Mouse (Mus musculus) stomach, postnatal 0 days (tissue): ENCODE measurements around the gene Lpin3. TPM values are rescaled to one million over a fixed set of nuclear protein-coding genes. Genes with fewer than 3 reads are reported as not detected.

Source experiments
- ATAC-seq: fragments of 200-750 bp; cut with Nextera tagmentation; 2 replicates; pipeline ENCODE4 v1.8.0; 2017; ENCODE audit not compliant: low FRiP score, low TSS enrichment
- DNase-seq: peaks from one replicate; pipeline ENCODE4 v3.0.0-alpha.2; 2016; ENCODE audit warnings: low spot score
- H3K27ac ChIP-seq: fragments of 300-500 bp; sonication (generic); replicated peaks from 2 replicates; pipeline ENCODE4 v1.5.1; 2014; ENCODE audit warnings: mild to moderate bottlenecking, control low read depth
- H3K27me3 ChIP-seq: fragments of 300-500 bp; sonication (generic); 2 replicates; pipeline ENCODE4 v1.6.1; 2014; ENCODE audit warnings: low read length; ENCODE audit not compliant: control insufficient read depth, insufficient read depth
- H3K36me3 ChIP-seq: fragments of 300-500 bp; sonication (generic); 2 replicates; pipeline ENCODE4 v1.6.1; 2014; ENCODE audit warnings: low read length, mixed read lengths; ENCODE audit not compliant: control insufficient read depth, insufficient read depth
- H3K4me1 ChIP-seq: fragments of 300-500 bp; sonication (generic); replicated peaks from 2 replicates; pipeline ENCODE4 v1.6.1; 2014; ENCODE audit warnings: antibody characterized with exemption; ENCODE audit not compliant: control insufficient read depth, insufficient read depth
- H3K4me2 ChIP-seq: fragments of 300-500 bp; sonication (generic); replicated peaks from 2 replicates; pipeline ENCODE4 v1.6.1; 2014; ENCODE audit warnings: low read depth, mild to moderate bottlenecking, control low read depth, moderate library complexity
- H3K4me3 ChIP-seq: fragments of 300-500 bp; sonication (generic); 2 replicates; pipeline ENCODE4 v1.5.1; 2014; ENCODE audit warnings: low read depth, low read length, control low read depth
- H3K9ac ChIP-seq: fragments of 300-500 bp; sonication (generic); 2 replicates; pipeline ENCODE4 v1.6.1; 2014; ENCODE audit warnings: mild to moderate bottlenecking, low read length, control low read depth, mixed read lengths
- H3K9me3 ChIP-seq: fragments of 300-500 bp; sonication (generic); 2 replicates; pipeline ENCODE4 v1.6.1; 2016; ENCODE audit warnings: low read length; ENCODE audit not compliant: control insufficient read depth
- CTCF ChIP-seq: IDR thresholded peaks from 2 replicates; pipeline ENCODE4 v1.5.1; 2016; ENCODE audit warnings: antibody characterized with exemption, low read depth, mild to moderate bottlenecking, moderate library complexity
- EP300 ChIP-seq: optimal IDR thresholded peaks from 2 replicates; pipeline ENCODE3; 2016; ENCODE audit warnings: antibody characterized with exemption
- WGBS: fragments of 180-500 bp; shearing (Covaris S2); extraction: QIAGEN DNeasy Blood & Tissue Kit; methylation state at CpG from one replicate; pipeline ENCODE4 v1.1.7; 2014; 5-methylcytosine and 5-hydroxymethylcytosine counted together
- polyA plus RNA-seq: library from polyadenylated mRNA; unstranded; fragments of >200 nt; fragmentation: Nextera tagmentation; extraction: Ambion mirVana; gene quantifications from 2 replicates; pipeline ENCODE4 v1.2.1, GENCODE M21; 2015

Lpin3 gene
- polyA plus RNA-seq, result 19.4 and 22.0 TPM in 2 replicates

GRCm38 (mm10) chr2:160880453-160881195, at the start of gene Lpin3:
TSS of gene Lpin3 (plus strand) at chr2:160880670.
- DNase-seq (no peak), ATAC-seq (no peak; the same call in 1 of the 2 replicates)
- H3K9ac ChIP-seq, result no peak within 1 kb of the TSS
- 58% methylated on average over 13 of the region's 13 CpGs for WGBS
- H3K27ac ChIP-seq, result no peak within 1 kb of the TSS
- no peaks in the 10 kb centered on the region for H3K9me3 ChIP-seq
- no peaks in the 10 kb centered on the region; the same call in 1 of the 2 replicates for H3K27me3 ChIP-seq
- H3K4me2 ChIP-seq, result no peak within 1 kb of the TSS
- no peaks in the 10 kb centered on the region for H3K4me1 ChIP-seq
- H3K36me3 ChIP-seq, result no peaks in the 10 kb centered on the region
- TF ChIP-seq CTCF, result no peak
- TF ChIP-seq EP300, result no peak
- no peak within 1 kb of the TSS for H3K4me3 ChIP-seq

GRCm38 (mm10) chr2:160840838-160841237, 39.6 kb upstream of the Lpin3 start:
- no peaks in the 10 kb centered on the region for H3K36me3 ChIP-seq
- H3K9ac ChIP-seq, result no peak overlapping the region
- H3K4me3 ChIP-seq, result no peak overlapping the region
- ATAC-seq, result no peak
- H3K4me2 ChIP-seq, result no peak overlapping the region
- H3K4me1 ChIP-seq, result no peaks in the 10 kb centered on the region
- DNase-seq, result no peak
- no peak for TF ChIP-seq CTCF
- no peak for TF ChIP-seq EP300
- no peak overlapping the region for H3K27ac ChIP-seq
- H3K27me3 ChIP-seq, result no peaks in the 10 kb centered on the region
- no peaks in the 10 kb centered on the region for H3K9me3 ChIP-seq

GRCm38 (mm10) chr2:160847664-160848063, 32.8 kb upstream of the Lpin3 start:
- no peak overlapping the region for H3K4me3 ChIP-seq
- H3K4me2 ChIP-seq, result no peak overlapping the region
- no peaks in the 10 kb centered on the region for H3K36me3 ChIP-seq
- no peak overlapping the region for H3K27ac ChIP-seq
- DNase-seq, result no peak
- TF ChIP-seq CTCF, result no peak
- TF ChIP-seq EP300, result no peak
- 65% methylated on average over 1 of the region's 1 CpGs for WGBS
- no peak for ATAC-seq
- H3K27me3 ChIP-seq, result no peaks in the 10 kb centered on the region
- no peak overlapping the region for H3K9ac ChIP-seq
- H3K9me3 ChIP-seq, result no peaks in the 10 kb centered on the region
- no peaks in the 10 kb centered on the region for H3K4me1 ChIP-seq

- no peaks in the 10 kb centered on the region for H3K27me3 ChIP-seq
- no peak overlapping the region for H3K27ac ChIP-seq
- H3K36me3 ChIP-seq, result no peaks in the 10 kb centered on the region
- no peak overlapping the region for H3K9ac ChIP-seq
- H3K4me2 ChIP-seq, result no peak overlapping the region
- DNase-seq (no peak), ATAC-seq (no peak)
- no peak overlapping the region for H3K4me3 ChIP-seq
- no peaks in the 10 kb centered on the region for H3K9me3 ChIP-seq
- TF ChIP-seq CTCF (no peak), EP300 (no peak)
- WGBS, result 91% methylated on average over 2 of the region's 2 CpGs
- H3K4me1 ChIP-seq, result no peaks in the 10 kb centered on the region
Observed at GRCm38 (mm10) chr2:160848186-160848585, 32.3 kb upstream of the Lpin3 start.

- DNase-seq (no peak), ATAC-seq (no peak)
- 74% methylated on average over 3 of the region's 3 CpGs for WGBS
- Histone ChIP-seq H3K4me3 (no peak overlapping the region), H3K27ac (no peak overlapping the region), H3K4me2 (no peak overlapping the region), H3K9ac (no peak overlapping the region), H3K36me3 (no peaks in the 10 kb centered on the region), H3K4me1 (no peaks in the 10 kb centered on the region), H3K27me3 (no peaks in the 10 kb centered on the region), H3K9me3 (no peaks in the 10 kb centered on the region)
- no peak for TF ChIP-seq EP300
- TF ChIP-seq CTCF, result peak; percentile 29; the same call in 1 of the 2 replicates
Observed at GRCm38 (mm10) chr2:160849617-160850240, 30.7 kb upstream of the Lpin3 start.

- H3K4me1 ChIP-seq, result no peaks in the 10 kb centered on the region
- H3K36me3 ChIP-seq, result no peaks in the 10 kb centered on the region
- H3K27me3 ChIP-seq, result no peaks in the 10 kb centered on the region
- no peak overlapping the region for H3K4me2 ChIP-seq
- H3K9me3 ChIP-seq, result no peaks in the 10 kb centered on the region
- 75% methylated on average over 3 of the region's 3 CpGs for WGBS
- no peak overlapping the region for H3K9ac ChIP-seq
- H3K27ac ChIP-seq, result no peak overlapping the region
- TF ChIP-seq CTCF (no peak), EP300 (no peak)
- no peak overlapping the region for H3K4me3 ChIP-seq
- no peak for DNase-seq
- ATAC-seq, result no peak
Observed at GRCm38 (mm10) chr2:160850360-160850759, 30.1 kb upstream of the Lpin3 start.
